ENCODE assay signal across 21 mouse cellular contexts in the genomic region with DNA sequence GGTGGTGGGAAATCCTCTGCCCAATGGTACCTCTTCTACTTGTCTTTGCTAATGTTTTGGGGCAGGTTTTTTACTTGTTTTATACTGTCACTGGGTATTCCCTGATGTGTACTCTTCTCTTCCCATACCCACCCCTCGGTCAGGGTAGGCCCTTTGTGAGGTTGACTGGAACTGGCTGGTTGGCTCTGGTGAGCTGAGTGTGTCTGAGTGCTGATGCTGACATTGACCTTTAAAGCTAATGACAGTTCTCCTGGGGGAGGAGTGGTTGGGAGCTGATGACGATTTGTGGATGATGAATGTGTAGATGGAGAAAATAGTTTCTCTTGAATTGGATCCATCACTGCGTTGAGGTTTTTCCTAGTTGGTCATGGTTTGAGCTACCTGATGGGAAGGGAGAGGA.
"Had no signal": no experiment of that assay in that cellular context is flagged by ENCODE, and none has a peak within 500 bp of the region (broad histone marks: within the 10 kb centered on the region; RNA-seq: fewer than 3 reads in every experiment).

No protein-coding gene starts in this region.

- H3K4me3 ChIP-seq: limb, embryonic 10.5 days; limb, embryonic 13.5 days; liver, embryonic 12.5 days; liver, embryonic 15.5 days; lung, embryonic 15.5 days; megakaryocyte, embryonic 14.5 days; midbrain, embryonic 10.5 days; midbrain, embryonic 13.5 days; myocyte; neural tube, embryonic 13.5 days had no signal

- H3K4me2 ChIP-seq: limb, embryonic 13.5 days; liver, embryonic 12.5 days; liver, embryonic 15.5 days; lung, embryonic 15.5 days; midbrain, embryonic 13.5 days; neural tube, embryonic 13.5 days had no signal

- H3K9me3 ChIP-seq: limb, embryonic 10.5 days; limb, embryonic 13.5 days; liver, embryonic 12.5 days; liver, embryonic 15.5 days; lung, embryonic 15.5 days; megakaryocyte, embryonic 14.5 days; midbrain, embryonic 10.5 days; midbrain, embryonic 13.5 days; neural tube, embryonic 13.5 days had no signal

- H3K27me3 ChIP-seq: limb, embryonic 13.5 days; liver, embryonic 12.5 days; liver, embryonic 15.5 days; lung, embryonic 15.5 days; megakaryocyte, embryonic 14.5 days; midbrain, embryonic 13.5 days; neural tube, embryonic 13.5 days had no signal

- H3K36me3 ChIP-seq: lung, embryonic 15.5 days; neural tube, embryonic 13.5 days had no signal

- DNase-seq: kidney, postnatal 10 days; kidney, postnatal 36 days; liver; lung, adult 18-20 months; lung, postnatal 10 days; lung, postnatal 36 days; retina, postnatal 1 day; thymus, adult 2 months; thymus, postnatal 14 days; thymus, postnatal 4 days had no signal

- ATAC-seq: liver, embryonic 12.5 days; midbrain, embryonic 13.5 days; midbrain, embryonic 16.5 days had no signal

- H3K9ac ChIP-seq: limb, embryonic 13.5 days; liver, embryonic 12.5 days; liver, embryonic 15.5 days; lung, embryonic 15.5 days; midbrain, embryonic 13.5 days; neural tube, embryonic 13.5 days had no signal

- H3K27ac ChIP-seq: limb, embryonic 10.5 days; limb, embryonic 13.5 days; liver, embryonic 12.5 days; liver, embryonic 15.5 days; lung, embryonic 15.5 days; midbrain, embryonic 10.5 days; midbrain, embryonic 13.5 days; neural tube, embryonic 13.5 days had no signal
